Mouse (Mus musculus): ENCODE results near the gene Lrpprc. TPM values are rescaled to one million over a fixed set of nuclear protein-coding genes. Genes with fewer than 3 reads are reported as not detected.

Lrpprc gene
- polyA plus RNA-seq, 1 experiment: 19.3 TPM

- no peak for TF ChIP-seq USF1 (IDR thresholded peaks at IDR 0.05; ENCODE audit: low read depth)
- TF ChIP-seq MYOD1 (IDR thresholded peaks at IDR 0.05; ENCODE audit: control insufficient read depth, insufficient read length, low read depth): no peak
- no peak for TF ChIP-seq CTCF (IDR thresholded peaks at IDR 0.05; ENCODE audit: control insufficient read depth, insufficient read depth, insufficient read length)
- TF ChIP-seq MYOG (IDR thresholded peaks at IDR 0.05; ENCODE audit: control insufficient read depth, extremely low read depth, insufficient read length): no peak
- no peak for TF ChIP-seq FOSL1 (IDR thresholded peaks at IDR 0.05; ENCODE audit: insufficient read depth, low read length, poor library complexity, severe bottlenecking)
- TF ChIP-seq MAX (IDR thresholded peaks at IDR 0.05): no peak
- TF ChIP-seq CEBPB (IDR thresholded peaks at IDR 0.05; ENCODE audit: low read depth): no peak
Measured at GRCm38 (mm10) chr17:84731361-84731760, 59.2 kb downstream of the Lrpprc start.

GRCm38 (mm10) chr17:84729140-84729539 lies 61.4 kb downstream of the Lrpprc start:
- Histone ChIP-seq H3K4me3 (ENCODE audit: insufficient read depth, poor library complexity, severe bottlenecking) (no peak overlapping the region), H3ac (ENCODE audit: control insufficient read depth, insufficient read length, low read depth) (no peak overlapping the region), H3K79me3 (ENCODE audit: low read depth) (no peaks in the 10 kb centered on the region), H3K27me3 (ENCODE audit: control insufficient read depth, insufficient read depth, insufficient read length) (no peaks in the 10 kb centered on the region), H3K79me2 (ENCODE audit: control insufficient read depth, insufficient read depth) (no peaks in the 10 kb centered on the region), H3K36me3 (ENCODE audit: control insufficient read depth, insufficient read depth) (peaks cover 76% of the 10 kb centered on the region)
- TF ChIP-seq MAX (IDR thresholded peaks at IDR 0.05) (no peak), FOSL1 (IDR thresholded peaks at IDR 0.05; ENCODE audit: insufficient read depth, low read length, poor library complexity, severe bottlenecking) (no peak), CEBPB (IDR thresholded peaks at IDR 0.05; ENCODE audit: low read depth) (no peak), USF1 (IDR thresholded peaks at IDR 0.05; ENCODE audit: low read depth) (no peak), MYOG (IDR thresholded peaks at IDR 0.05; ENCODE audit: control insufficient read depth, extremely low read depth, insufficient read length) (no peak), CTCF (IDR thresholded peaks at IDR 0.05; ENCODE audit: control insufficient read depth, insufficient read depth, insufficient read length) (no peak), MYOD1 (IDR thresholded peaks at IDR 0.05; ENCODE audit: control insufficient read depth, insufficient read length, low read depth) (no peak)

More at GRCm38 (mm10) chr17:84731361-84731760, 59.2 kb downstream of the Lrpprc start:
- Histone ChIP-seq H3K4me3 (ENCODE audit: insufficient read depth, poor library complexity, severe bottlenecking) (no peak overlapping the region), H3K79me3 (ENCODE audit: low read depth) (no peaks in the 10 kb centered on the region), H3K27me3 (ENCODE audit: control insufficient read depth, insufficient read depth, insufficient read length) (no peaks in the 10 kb centered on the region), H3K36me3 (ENCODE audit: control insufficient read depth, insufficient read depth) (peaks cover 69% of the 10 kb centered on the region), H3ac (ENCODE audit: control insufficient read depth, insufficient read length, low read depth) (no peak overlapping the region), H3K79me2 (ENCODE audit: control insufficient read depth, insufficient read depth) (no peaks in the 10 kb centered on the region)

- peaks cover 80% of the 10 kb centered on the region for H3K36me3 ChIP-seq (ENCODE audit: control insufficient read depth, insufficient read depth)
- TF ChIP-seq MYOG (IDR thresholded peaks at IDR 0.05; ENCODE audit: control insufficient read depth, extremely low read depth, insufficient read length) (no peak), CTCF (IDR thresholded peaks at IDR 0.05; ENCODE audit: control insufficient read depth, insufficient read depth, insufficient read length) (no peak), CEBPB (IDR thresholded peaks at IDR 0.05; ENCODE audit: low read depth) (no peak), USF1 (IDR thresholded peaks at IDR 0.05; ENCODE audit: low read depth) (no peak), FOSL1 (IDR thresholded peaks at IDR 0.05; ENCODE audit: insufficient read depth, low read length, poor library complexity, severe bottlenecking) (no peak), MYOD1 (IDR thresholded peaks at IDR 0.05; ENCODE audit: control insufficient read depth, insufficient read length, low read depth) (no peak), MAX (IDR thresholded peaks at IDR 0.05) (no peak)
- H3K27me3 ChIP-seq (ENCODE audit: control insufficient read depth, insufficient read depth, insufficient read length): no peaks in the 10 kb centered on the region
- no peaks in the 10 kb centered on the region for H3K79me3 ChIP-seq (ENCODE audit: low read depth)
- no peak overlapping the region for H3ac ChIP-seq (ENCODE audit: control insufficient read depth, insufficient read length, low read depth)
- H3K79me2 ChIP-seq (ENCODE audit: control insufficient read depth, insufficient read depth): no peaks in the 10 kb centered on the region
- no peak overlapping the region for H3K4me3 ChIP-seq (ENCODE audit: insufficient read depth, poor library complexity, severe bottlenecking)
Measured at GRCm38 (mm10) chr17:84728201-84728911, 62.2 kb downstream of the Lrpprc start.

GRCm38 (mm10) chr17:84725163-84725562 lies 65.4 kb downstream of the Lrpprc start:
- Histone ChIP-seq H3K79me3 (ENCODE audit: low read depth) (no peaks in the 10 kb centered on the region), H3K79me2 (ENCODE audit: control insufficient read depth, insufficient read depth) (no peaks in the 10 kb centered on the region), H3ac (ENCODE audit: control insufficient read depth, insufficient read length, low read depth) (no peak overlapping the region), H3K4me3 (ENCODE audit: insufficient read depth, poor library complexity, severe bottlenecking) (no peak overlapping the region), H3K36me3 (ENCODE audit: control insufficient read depth, insufficient read depth) (peaks cover 87% of the 10 kb centered on the region), H3K27me3 (ENCODE audit: control insufficient read depth, insufficient read depth, insufficient read length) (no peaks in the 10 kb centered on the region)
- TF ChIP-seq FOSL1 (IDR thresholded peaks at IDR 0.05; ENCODE audit: insufficient read depth, low read length, poor library complexity, severe bottlenecking): no peak
- no peak for TF ChIP-seq CTCF (IDR thresholded peaks at IDR 0.05; ENCODE audit: control insufficient read depth, insufficient read depth, insufficient read length)
- TF ChIP-seq MAX (IDR thresholded peaks at IDR 0.05): no peak
- TF ChIP-seq MYOG (IDR thresholded peaks at IDR 0.05; ENCODE audit: control insufficient read depth, extremely low read depth, insufficient read length): no peak
- TF ChIP-seq USF1 (IDR thresholded peaks at IDR 0.05; ENCODE audit: low read depth): no peak
- TF ChIP-seq CEBPB (IDR thresholded peaks at IDR 0.05; ENCODE audit: low read depth): no peak
- TF ChIP-seq MYOD1 (IDR thresholded peaks at IDR 0.05; ENCODE audit: control insufficient read depth, insufficient read length, low read depth): no peak

- Histone ChIP-seq H3K79me3 (ENCODE audit: low read depth) (no peaks in the 10 kb centered on the region), H3K36me3 (ENCODE audit: control insufficient read depth, insufficient read depth) (peaks cover 82% of the 10 kb centered on the region), H3K79me2 (ENCODE audit: control insufficient read depth, insufficient read depth) (no peaks in the 10 kb centered on the region), H3K4me3 (ENCODE audit: insufficient read depth, poor library complexity, severe bottlenecking) (no peak overlapping the region), H3ac (ENCODE audit: control insufficient read depth, insufficient read length, low read depth) (no peak overlapping the region), H3K27me3 (ENCODE audit: control insufficient read depth, insufficient read depth, insufficient read length) (no peaks in the 10 kb centered on the region)
- TF ChIP-seq MAX (IDR thresholded peaks at IDR 0.05) (no peak), CTCF (IDR thresholded peaks at IDR 0.05; ENCODE audit: control insufficient read depth, insufficient read depth, insufficient read length) (no peak), USF1 (IDR thresholded peaks at IDR 0.05; ENCODE audit: low read depth) (no peak), CEBPB (IDR thresholded peaks at IDR 0.05; ENCODE audit: low read depth) (no peak), FOSL1 (IDR thresholded peaks at IDR 0.05; ENCODE audit: insufficient read depth, low read length, poor library complexity, severe bottlenecking) (no peak), MYOD1 (IDR thresholded peaks at IDR 0.05; ENCODE audit: control insufficient read depth, insufficient read length, low read depth) (no peak), MYOG (IDR thresholded peaks at IDR 0.05; ENCODE audit: control insufficient read depth, extremely low read depth, insufficient read length) (no peak)
Measured at GRCm38 (mm10) chr17:84724028-84724427, 66.6 kb downstream of the Lrpprc start.

Data from C2C12 (cell line).